Mouse (Mus musculus) heart, postnatal 25 days (tissue): ENCODE data around the gene Klhl8. TPM values are rescaled to one million over a fixed set of nuclear protein-coding genes. Genes with fewer than 3 reads are reported as not detected.

Experiments used
- DNase-seq: peaks from one replicate; pipeline ENCODE4 v3.0.0; 2022; ENCODE audit warnings: low spot score
- intact Hi-C: fragments of 180-260 bp; cut with DNase I; formaldehyde crosslinking; loops from one replicate; pipeline ENCODE4 v1.15.1; 2025
- total RNA-seq, 2 experiments: library from RNA; stranded (reverse); gene quantifications; 2 replicates each; pipeline ENCODE4 v1.2.3; 2021

Gene Klhl8
- total RNA-seq, 2 experiments from 2014 or later: 12.6 to 13.5 TPM

DNA sequence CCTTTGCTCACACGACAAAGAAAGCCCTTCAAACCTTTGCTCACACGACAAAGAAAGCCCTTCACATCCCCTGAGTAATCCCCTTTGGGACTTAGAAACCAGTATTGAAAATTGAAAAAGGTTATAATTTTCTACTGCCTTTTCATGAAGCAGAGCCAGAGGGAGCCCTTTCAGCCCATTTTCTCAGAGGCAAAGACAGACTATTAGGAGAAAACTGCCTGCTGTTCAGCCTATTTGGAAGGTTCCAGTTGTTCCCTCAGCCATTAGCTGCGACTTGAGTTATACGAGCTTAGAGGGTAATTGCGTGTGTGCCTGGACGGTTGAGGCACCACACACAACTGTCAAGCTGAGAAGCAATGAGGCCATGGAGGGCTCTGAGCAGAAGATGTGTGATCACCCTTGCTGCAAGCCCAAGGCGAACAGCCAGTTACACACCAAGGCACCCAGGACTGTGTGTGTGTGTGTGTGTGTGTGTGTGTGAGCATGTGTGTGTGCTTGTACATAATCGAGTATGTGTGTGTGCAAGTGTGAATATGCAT lies 6.4 kb upstream of the Klhl8 start:
- no peak for DNase-seq
- intact Hi-C loops: no loop called here

GRCm38 (mm10) chr5:103916595-103917356 lies 5.7 kb upstream of the Klhl8 start:
- intact Hi-C loops: no loop called here

GRCm38 (mm10) chr5:103914335-103915226 lies 3.5 kb upstream of the Klhl8 start:
- intact Hi-C loops: loop anchor here (5.0 kb wide), 2 partner anchors 128 to 232 kb away; no protein-coding TSS in a partner anchor

More at GRCm38 (mm10) chr5:103916595-103917356, 5.7 kb upstream of the Klhl8 start:
- no peak for DNase-seq

GRCm38 (mm10) chr5:103913150-103913549 lies 2.1 kb upstream of the Klhl8 start:
- intact Hi-C loops: loop anchor here (5.0 kb wide), 2 partner anchors 129 to 231 kb away; no protein-coding TSS in a partner anchor
- DNase-seq: no peak

More at GRCm38 (mm10) chr5:103914335-103915226, 3.5 kb upstream of the Klhl8 start:
- no peak for DNase-seq

DNA sequence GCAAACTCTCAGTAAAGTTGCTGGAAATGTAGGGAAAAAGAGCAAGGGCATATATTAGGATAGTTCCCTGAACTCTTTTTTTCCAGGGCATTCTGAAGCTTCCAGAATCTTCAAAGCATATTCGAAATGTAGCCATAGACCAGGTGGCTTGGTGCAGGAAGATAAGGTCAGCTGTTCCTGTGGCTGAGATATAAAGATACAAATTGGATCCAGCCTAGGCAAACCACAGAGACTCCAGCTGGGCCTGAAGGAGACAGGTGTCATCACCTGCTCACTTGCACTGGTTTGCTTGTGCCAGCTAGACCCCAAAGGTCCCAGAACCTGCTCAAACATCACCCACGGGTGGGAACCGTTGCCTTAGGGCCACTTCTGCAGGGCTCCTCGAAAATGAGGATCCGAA lies 496 bp upstream of the Klhl8 start:
- DNase-seq: no peak
- intact Hi-C loops: loop anchor here (5.0 kb wide), 2 partner anchors 131 to 229 kb away; no protein-coding TSS in a partner anchor

GRCm38 (mm10) chr5:103910156-103910555 lies 903 bp downstream of the Klhl8 start:
- intact Hi-C loops: loop anchor here (5.0 kb wide), 2 partner anchors 132 to 228 kb away; no protein-coding TSS in a partner anchor
- DNase-seq: no peak

GRCm38 (mm10) chr5:103909466-103909865 lies 1.6 kb downstream of the Klhl8 start:
- intact Hi-C loops: no loop called here
- no peak for DNase-seq

DNA sequence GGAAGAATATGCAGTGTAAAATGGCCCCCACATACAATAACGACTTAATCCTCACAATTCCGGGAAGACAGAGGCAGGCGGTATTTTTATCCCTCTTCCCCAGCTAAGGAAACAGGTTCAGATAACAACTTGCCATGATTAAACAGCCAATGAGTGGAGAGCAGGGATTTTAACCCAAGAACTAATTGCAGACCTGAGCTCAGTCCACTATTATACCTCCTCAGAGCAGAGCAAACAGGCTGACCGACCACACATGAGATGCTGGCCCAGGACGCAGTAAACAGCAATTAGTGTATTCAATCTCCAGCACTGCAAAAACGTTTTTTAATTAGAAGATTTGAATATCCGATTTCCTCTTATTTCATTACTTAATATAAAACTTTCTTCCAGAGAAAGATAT lies 2.2 kb downstream of the Klhl8 start:
- DNase-seq: no peak
- intact Hi-C loops: no loop called here

GRCm38 (mm10) chr5:103907844-103908243 lies 3.2 kb downstream of the Klhl8 start:
- no peak for DNase-seq
- intact Hi-C loops: no loop called here

DNA sequence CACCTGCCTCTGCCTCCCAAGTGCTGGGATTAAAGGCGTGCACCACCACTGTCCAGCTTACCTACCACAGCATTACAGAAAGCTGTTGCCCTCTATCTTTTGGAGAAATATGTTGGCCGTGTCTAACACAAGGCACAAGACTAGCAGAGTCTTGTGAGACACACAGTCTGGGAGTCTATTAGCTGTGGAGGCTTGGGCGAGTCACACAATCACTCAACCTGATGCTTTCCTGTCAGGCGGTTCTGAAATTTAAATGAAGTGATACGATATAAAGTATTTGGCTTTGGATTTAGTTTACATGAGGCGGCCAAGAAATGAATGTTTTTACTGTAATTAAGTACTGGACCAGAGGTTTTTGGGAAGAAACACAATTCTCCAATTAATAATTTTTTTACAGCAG lies 4.9 kb downstream of the Klhl8 start:
- no peak for DNase-seq
- intact Hi-C loops: no loop called here

DNA sequence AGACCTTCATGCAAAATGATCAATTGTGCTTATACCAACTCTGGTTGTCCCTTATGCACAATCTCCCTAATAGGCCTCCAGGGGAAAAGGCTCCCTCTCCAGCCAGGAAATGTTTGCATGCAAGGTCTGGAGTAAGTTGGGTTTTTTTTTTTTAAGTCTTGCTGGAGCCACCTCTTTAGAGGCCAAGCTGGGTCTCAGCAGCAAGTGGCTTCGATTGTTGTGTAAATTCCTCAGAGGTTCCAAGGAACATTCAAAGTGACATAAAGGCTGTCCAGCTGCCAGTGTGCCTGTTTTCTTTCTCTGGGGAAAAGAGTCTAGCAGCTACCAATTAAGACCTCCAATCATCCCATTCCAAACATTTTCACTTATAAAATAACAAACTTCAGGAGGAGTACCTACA lies 12.7 kb downstream of the Klhl8 start:
- no peak for DNase-seq
- intact Hi-C loops: no loop called here

DNA sequence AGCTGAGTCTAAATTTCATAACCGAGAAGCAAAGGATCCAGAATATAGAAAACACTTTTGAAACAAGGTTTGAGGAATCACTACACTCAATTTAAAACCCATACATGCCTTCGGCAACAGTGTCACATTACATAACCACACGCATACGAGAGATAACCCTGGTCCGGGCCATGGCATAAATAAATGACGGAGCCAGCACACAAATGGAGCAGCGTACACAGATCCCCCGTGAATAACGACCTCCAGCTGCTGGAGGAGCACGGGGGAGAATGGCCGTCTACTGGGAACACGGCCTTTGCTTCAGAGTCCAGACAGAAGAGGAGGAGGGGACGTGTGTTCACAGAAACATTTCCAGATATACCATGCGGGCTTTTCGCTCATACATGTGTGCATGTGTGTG lies 21.3 kb downstream of the Klhl8 start:
- DNase-seq: no peak
- intact Hi-C loops: no loop called here

DNA sequence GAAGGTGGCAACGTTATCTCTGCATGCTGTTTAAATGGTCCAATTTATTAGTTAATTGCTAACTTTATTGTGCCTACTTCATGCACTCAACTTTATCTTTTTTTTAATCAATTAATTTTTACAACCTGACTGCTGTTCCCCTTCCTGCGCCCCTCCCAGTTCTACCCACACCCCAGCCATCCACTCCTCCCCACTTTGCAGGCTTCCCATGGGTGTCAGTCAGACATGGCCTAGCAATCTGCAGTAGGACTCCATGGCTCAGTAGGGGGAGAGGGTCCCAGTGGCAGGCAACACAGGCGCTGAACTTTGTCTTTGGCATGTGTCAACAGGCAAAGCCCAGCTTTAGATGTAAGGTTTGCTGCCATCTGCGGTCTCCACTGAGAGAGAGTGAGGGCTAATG lies 47.3 kb downstream of the Klhl8 start:
- no peak for DNase-seq
- intact Hi-C loops: no loop called here

DNA sequence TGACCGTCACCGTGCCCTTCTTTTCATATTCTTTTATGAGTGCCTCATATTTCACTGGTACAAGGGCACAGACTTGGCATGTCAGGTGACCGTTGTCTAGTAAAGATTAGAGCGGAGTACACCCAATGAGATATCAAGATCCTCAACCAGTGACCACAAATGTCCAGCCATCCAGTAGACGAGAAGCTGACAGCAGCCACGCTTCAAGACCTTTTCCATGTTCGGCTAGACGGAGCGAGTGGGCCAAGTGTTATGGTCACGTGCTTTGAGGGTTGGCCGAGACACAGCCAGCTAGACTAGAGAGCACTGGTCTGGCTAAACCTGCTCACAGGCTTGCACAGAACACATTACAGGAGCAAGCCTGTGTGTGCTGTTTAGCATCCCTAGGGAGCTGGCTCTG lies 50.4 kb downstream of the Klhl8 start:
- intact Hi-C loops: no loop called here
- no peak for DNase-seq

DNA sequence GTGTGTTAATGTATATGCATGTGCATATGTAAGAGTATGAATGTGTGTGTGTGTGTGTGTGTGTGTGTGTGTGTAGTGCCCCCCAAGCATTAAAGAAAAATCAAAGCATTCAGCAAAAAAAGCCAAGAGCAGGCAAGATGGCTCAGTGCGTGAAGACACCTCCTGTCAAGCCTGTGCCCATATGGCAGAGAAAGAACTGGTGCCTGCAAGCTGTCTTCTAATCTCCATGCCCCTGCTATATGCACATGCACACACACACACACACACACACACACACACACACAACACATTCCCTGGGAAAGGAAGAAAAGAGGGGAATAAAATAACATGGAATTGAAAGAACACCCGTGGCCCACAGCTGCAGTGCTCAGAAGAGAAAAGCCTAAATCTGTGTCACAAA lies 53.9 kb downstream of the Klhl8 start:
- intact Hi-C loops: no loop called here
- DNase-seq: no peak

- intact Hi-C loops: loop anchor here (1.0 kb wide), 1 partner anchor 71 kb away; no protein-coding TSS in a partner anchor
- DNase-seq: no peak
Measured at GRCm38 (mm10) chr5:103856286-103857009, 54.6 kb downstream of the Klhl8 start.

DNA sequence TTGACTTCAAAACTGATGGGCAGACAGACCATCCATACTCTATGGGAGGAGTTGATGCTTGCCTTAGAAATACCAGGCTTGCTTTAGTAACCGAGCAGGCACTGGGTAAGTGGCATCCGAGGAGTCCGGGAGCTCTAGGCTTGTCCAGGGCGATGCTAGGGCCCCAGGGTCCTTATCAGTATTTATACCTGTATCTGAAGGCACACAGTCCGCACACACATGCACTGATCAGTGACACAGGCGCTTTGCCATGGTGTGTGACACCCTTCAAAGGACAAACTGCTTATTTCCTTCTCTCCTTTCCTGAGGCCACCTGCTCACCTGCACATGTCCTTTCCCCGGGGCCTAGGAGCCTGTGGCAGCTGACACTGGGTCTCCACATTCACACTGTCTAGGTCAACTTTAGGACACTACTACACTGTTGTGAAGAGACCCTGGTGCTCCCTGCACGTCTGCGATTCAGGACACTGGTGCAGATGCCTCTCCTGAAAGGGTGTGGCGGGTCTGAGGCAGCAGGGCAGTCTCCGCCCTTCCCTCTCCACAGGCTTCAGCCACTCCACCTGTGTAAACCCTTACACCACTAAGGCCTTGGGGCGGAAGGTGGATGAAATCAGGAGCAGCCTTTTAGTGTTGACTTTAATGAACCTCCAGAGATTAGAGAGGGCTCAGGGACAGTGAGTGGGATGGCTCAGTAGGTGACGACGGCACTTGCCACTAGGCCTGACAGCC lies 55.4 kb downstream of the Klhl8 start:
- intact Hi-C loops: loop anchor here (1.0 kb wide), 1 partner anchor 72 kb away; no protein-coding TSS in a partner anchor
- DNase-seq: no peak

DNA sequence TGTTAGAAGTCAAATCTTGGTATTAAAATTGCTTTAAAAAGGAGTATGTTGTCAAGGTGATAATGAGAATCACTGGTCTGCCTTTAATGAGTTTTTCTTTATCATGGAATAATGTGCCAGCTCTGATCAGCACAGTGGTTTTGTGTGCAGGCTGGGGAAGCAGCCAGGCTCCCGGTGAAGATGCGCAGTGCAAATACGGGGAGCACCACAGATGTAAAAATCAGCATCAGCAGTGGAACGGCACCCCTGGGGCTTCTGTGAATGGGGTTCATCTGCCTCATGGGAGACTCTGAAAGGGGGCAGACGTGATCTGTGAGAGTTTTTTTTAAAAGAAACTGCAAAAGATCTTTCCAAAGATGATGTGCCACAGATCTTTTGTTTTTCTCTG lies 56.3 kb downstream of the Klhl8 start:
- intact Hi-C loops: no loop called here
- DNase-seq: no peak
